Mouse (Mus musculus): Measurements from ENCODE around the gene Erich3. TPM values are rescaled to one million over a fixed set of nuclear protein-coding genes. Genes with fewer than 3 reads are reported as not detected.

The Erich3 gene
- polyA plus RNA-seq, 1 experiment from 2014 or later, result 2.2 TPM

GRCm38 (mm10) chr3:154741496-154741895, 77.8 kb downstream of the Erich3 start:
- no peaks in the 10 kb centered on the region for H3K27me3 ChIP-seq

GRCm38 (mm10) chr3:154742927-154743326, 79.3 kb downstream of the Erich3 start:
- no peaks in the 10 kb centered on the region for H3K9me3 ChIP-seq
- H3K36me3 ChIP-seq, result no peaks in the 10 kb centered on the region
- no peak overlapping the region for H3K4me3 ChIP-seq (replicated peaks)
- peaks cover 6% of the 10 kb centered on the region for H3K4me1 ChIP-seq (replicated peaks)
- WGBS, result 47% methylated on average over 5 of the region's 5 CpGs
- 0 out of 2 replicates have a peak, but pooled peaks have one; percentile 45 for ATAC-seq
- H3K27ac ChIP-seq, result 0 out of 2 replicates have a peak overlapping the region, but pooled peaks have one; percentile 9
- H3K27me3 ChIP-seq, result no peaks in the 10 kb centered on the region
- H3K9ac ChIP-seq (replicated peaks), result no peak overlapping the region
- H3K4me2 ChIP-seq (replicated peaks), result no peak overlapping the region

More at GRCm38 (mm10) chr3:154741496-154741895, 77.8 kb downstream of the Erich3 start:
- Histone ChIP-seq H3K9ac (replicated peaks) (no peak overlapping the region), H3K4me2 (replicated peaks) (no peak overlapping the region), H3K36me3 (no peaks in the 10 kb centered on the region), H3K4me1 (replicated peaks) (peaks cover 6% of the 10 kb centered on the region), H3K9me3 (no peaks in the 10 kb centered on the region), H3K27ac (no peak overlapping the region), H3K4me3 (replicated peaks) (no peak overlapping the region)
- ATAC-seq, result no peak
- 58% methylated on average over 5 of the region's 5 CpGs for WGBS

- Histone ChIP-seq H3K27me3 (no peaks in the 10 kb centered on the region), H3K9me3 (no peaks in the 10 kb centered on the region), H3K36me3 (no peaks in the 10 kb centered on the region), H3K9ac (replicated peaks) (no peak overlapping the region), H3K4me3 (replicated peaks) (no peak overlapping the region), H3K27ac (no peak overlapping the region), H3K4me2 (replicated peaks) (no peak overlapping the region), H3K4me1 (replicated peaks) (peaks cover 6% of the 10 kb centered on the region)
- ATAC-seq, result no peak
- WGBS, result 100% methylated on average over 2 of the region's 2 CpGs
These were observed 80.7 kb downstream of the Erich3 start for GRCm38 (mm10) chr3:154744317-154744716.

DNA sequence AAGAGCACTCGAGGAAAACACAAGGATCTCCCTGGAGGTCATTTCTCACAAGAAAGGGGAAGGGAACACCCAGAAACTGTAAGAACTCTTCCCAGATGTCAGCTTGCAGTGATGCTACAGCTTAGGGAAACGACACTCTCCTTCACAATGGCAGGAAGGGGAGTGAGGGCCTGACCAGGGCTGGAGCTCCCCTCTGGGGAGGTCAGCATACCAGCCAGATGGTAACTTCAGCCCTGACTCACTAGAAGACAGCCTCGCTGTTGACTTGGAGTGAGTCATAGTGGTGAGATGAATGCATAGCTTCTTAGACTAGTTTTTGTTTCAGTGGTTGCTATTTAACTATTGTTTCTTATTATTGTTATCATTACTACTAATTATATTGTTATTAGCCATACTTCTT, 90.8 kb downstream of the Erich3 start:
- Histone ChIP-seq H3K9ac (replicated peaks) (no peak overlapping the region), H3K4me3 (replicated peaks) (no peak overlapping the region), H3K27me3 (no peaks in the 10 kb centered on the region), H3K4me2 (replicated peaks) (no peak overlapping the region), H3K9me3 (no peaks in the 10 kb centered on the region), H3K27ac (no peak overlapping the region), H3K4me1 (replicated peaks) (no peaks in the 10 kb centered on the region), H3K36me3 (no peaks in the 10 kb centered on the region)
- WGBS, result 49% methylated on average over 3 of the region's 3 CpGs
- ATAC-seq, result no peak

DNA sequence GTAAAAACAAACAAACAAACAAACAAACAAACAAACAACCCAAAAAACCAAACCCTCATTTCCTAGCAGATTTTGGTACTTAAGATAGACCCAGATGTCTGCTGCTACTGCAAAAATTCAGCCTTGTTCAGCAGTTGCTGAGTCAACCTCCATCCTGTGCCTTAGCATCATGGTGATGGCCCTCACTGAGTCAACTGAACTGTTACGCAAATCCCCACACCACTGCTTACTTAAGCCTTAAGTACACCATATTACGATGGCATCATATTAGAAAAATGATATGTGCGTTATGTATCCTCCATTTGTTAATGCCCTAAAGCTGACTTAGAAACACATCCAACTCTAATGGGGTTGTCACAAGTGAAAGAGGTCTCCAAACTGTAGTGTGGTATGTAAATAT, 91.6 kb downstream of the Erich3 start:
- H3K27me3 ChIP-seq, result no peaks in the 10 kb centered on the region
- 95% methylated on average over 3 of the region's 3 CpGs for WGBS

GRCm38 (mm10) chr3:154758089-154758488, 94.4 kb downstream of the Erich3 start:
- no peak for ATAC-seq
- no peak overlapping the region for H3K27ac ChIP-seq

More for the DNA sequence above, 91.6 kb downstream of the Erich3 start:
- H3K4me2 ChIP-seq (replicated peaks), result no peak overlapping the region
- H3K9me3 ChIP-seq, result no peaks in the 10 kb centered on the region
- no peak overlapping the region for H3K9ac ChIP-seq (replicated peaks)
- no peak for ATAC-seq
- H3K36me3 ChIP-seq, result no peaks in the 10 kb centered on the region
- no peak overlapping the region for H3K4me3 ChIP-seq (replicated peaks)
- H3K27ac ChIP-seq, result no peak overlapping the region
- H3K4me1 ChIP-seq (replicated peaks), result no peaks in the 10 kb centered on the region

DNA sequence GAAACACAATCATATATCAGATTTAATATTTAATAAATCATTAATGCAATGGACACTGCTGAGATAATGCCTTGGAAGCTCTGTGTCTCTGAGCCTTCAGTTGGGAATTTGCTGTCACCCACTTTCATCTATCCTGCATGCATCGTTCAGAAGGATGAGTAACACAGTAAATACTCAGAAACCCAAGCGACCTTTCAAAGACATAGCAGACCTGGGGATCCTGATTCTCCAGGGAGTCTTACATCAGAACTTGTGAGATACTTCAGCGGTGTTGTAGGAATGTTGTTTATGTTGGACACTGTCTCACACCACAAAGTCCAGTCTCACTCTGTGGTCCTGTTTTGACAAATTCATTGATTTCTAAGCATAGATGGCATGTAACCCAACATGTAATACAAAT, 97.4 kb downstream of the Erich3 start:
- no peaks in the 10 kb centered on the region for H3K27me3 ChIP-seq
- H3K27ac ChIP-seq, result no peak overlapping the region
- no peaks in the 10 kb centered on the region for H3K4me1 ChIP-seq (replicated peaks)
- no peak overlapping the region for H3K4me3 ChIP-seq (replicated peaks)
- 88% methylated on average over 3 of the region's 3 CpGs for WGBS
- H3K9ac ChIP-seq (replicated peaks), result no peak overlapping the region
- H3K4me2 ChIP-seq (replicated peaks), result no peak overlapping the region
- no peaks in the 10 kb centered on the region; the same call in 1 of the 2 replicates for H3K9me3 ChIP-seq
- ATAC-seq, result no peak
- no peaks in the 10 kb centered on the region for H3K36me3 ChIP-seq

More at GRCm38 (mm10) chr3:154758089-154758488, 94.4 kb downstream of the Erich3 start:
- H3K4me1 ChIP-seq (replicated peaks), result no peaks in the 10 kb centered on the region
- H3K27me3 ChIP-seq, result no peaks in the 10 kb centered on the region
- no peaks in the 10 kb centered on the region for H3K36me3 ChIP-seq
- H3K4me2 ChIP-seq (replicated peaks), result no peak overlapping the region
- no peak overlapping the region for H3K9ac ChIP-seq (replicated peaks)
- no peaks in the 10 kb centered on the region; the same call in 1 of the 2 replicates for H3K9me3 ChIP-seq
- WGBS, result 51% methylated on average over 3 of the region's 3 CpGs
- H3K4me3 ChIP-seq (replicated peaks), result no peak overlapping the region

DNA sequence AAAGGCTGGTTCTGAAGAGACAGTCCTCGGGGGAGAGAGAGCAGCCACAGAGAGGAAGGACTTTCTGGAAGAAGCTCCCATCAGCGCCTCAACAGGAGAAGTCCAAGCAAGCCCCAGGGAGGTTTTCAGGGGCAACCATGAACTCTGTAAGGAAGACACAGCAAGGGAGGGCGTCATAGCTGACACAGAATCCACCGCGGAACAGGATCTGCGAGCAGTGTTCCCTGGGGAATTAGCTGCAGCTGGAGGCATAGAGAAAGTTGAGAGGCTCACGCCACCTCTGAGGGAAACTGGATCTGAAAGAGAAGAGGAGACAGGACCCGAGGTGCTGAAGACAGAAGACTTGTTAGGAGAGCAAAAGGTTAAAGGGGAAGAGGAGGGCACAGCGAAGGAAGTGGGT, 99.7 kb downstream of the Erich3 start:
- ATAC-seq, result no peak
- no peaks in the 10 kb centered on the region for H3K4me1 ChIP-seq (replicated peaks)
- H3K4me3 ChIP-seq (replicated peaks), result no peak overlapping the region
- H3K27ac ChIP-seq, result no peak overlapping the region
- 73% methylated on average over 9 of the region's 9 CpGs for WGBS
- H3K4me2 ChIP-seq (replicated peaks), result no peak overlapping the region
- H3K36me3 ChIP-seq, result no peaks in the 10 kb centered on the region
- H3K27me3 ChIP-seq, result no peaks in the 10 kb centered on the region
- H3K9me3 ChIP-seq, result no peaks in the 10 kb centered on the region; the same call in 1 of the 2 replicates
- H3K9ac ChIP-seq (replicated peaks), result no peak overlapping the region

DNA sequence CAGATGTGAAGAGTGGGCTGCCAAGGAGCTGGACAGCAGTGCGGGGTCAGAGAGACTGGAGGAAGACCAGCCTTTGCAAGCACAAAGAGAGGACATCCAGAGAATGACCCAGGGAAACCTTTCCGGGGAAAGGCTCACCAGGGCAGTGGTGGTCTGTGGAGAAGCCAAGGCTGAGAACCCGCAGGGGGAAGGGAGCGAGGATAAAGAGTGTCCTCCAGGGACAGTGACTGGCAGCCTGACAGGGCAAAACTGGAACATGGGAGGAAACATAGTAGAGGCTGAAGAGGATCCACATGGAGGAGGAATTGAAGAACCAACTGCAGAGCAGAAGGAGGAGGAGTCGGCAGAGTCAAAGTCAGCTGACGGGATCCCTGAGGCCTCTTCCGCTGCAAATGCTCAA, 100.5 kb downstream of the Erich3 start:
- no peak for ATAC-seq
- WGBS, result 85% methylated on average over 7 of the region's 7 CpGs

DNA sequence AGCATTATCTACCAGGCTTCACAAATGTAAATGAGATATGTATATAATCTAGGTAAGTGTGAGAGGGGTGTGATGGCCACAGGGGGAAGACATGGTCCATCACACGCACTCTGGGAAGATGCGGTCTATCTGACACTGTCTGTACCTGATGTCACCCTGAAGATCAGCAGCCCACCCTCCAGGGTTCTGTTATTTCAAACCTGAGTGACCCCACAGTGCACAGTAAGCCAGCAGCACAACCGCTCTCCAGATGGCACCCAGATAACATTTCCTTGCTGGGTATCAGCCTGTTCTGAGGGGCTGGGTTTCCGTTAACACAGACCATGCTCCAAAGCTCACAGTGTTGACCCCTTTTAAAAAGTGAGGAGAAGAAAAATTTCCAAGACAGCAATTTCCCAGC, 102.7 kb downstream of the Erich3 start:
- no peaks in the 10 kb centered on the region for H3K9me3 ChIP-seq
- no peaks in the 10 kb centered on the region for H3K4me1 ChIP-seq (replicated peaks)
- WGBS, result 92% methylated on average over 4 of the region's 4 CpGs
- no peak overlapping the region for H3K27ac ChIP-seq
- no peak for ATAC-seq
- H3K4me3 ChIP-seq (replicated peaks), result no peak overlapping the region
- H3K27me3 ChIP-seq, result no peaks in the 10 kb centered on the region
- no peaks in the 10 kb centered on the region for H3K36me3 ChIP-seq
- no peak overlapping the region for H3K4me2 ChIP-seq (replicated peaks)
- no peak overlapping the region for H3K9ac ChIP-seq (replicated peaks)

More for the DNA sequence above, 100.5 kb downstream of the Erich3 start:
- no peak overlapping the region for H3K9ac ChIP-seq (replicated peaks)
- no peak overlapping the region for H3K4me3 ChIP-seq (replicated peaks)
- H3K4me2 ChIP-seq (replicated peaks), result no peak overlapping the region
- no peak overlapping the region for H3K27ac ChIP-seq
- H3K9me3 ChIP-seq, result no peaks in the 10 kb centered on the region; the same call in 1 of the 2 replicates
- no peaks in the 10 kb centered on the region for H3K4me1 ChIP-seq (replicated peaks)
- no peaks in the 10 kb centered on the region for H3K36me3 ChIP-seq
- no peaks in the 10 kb centered on the region for H3K27me3 ChIP-seq

DNA sequence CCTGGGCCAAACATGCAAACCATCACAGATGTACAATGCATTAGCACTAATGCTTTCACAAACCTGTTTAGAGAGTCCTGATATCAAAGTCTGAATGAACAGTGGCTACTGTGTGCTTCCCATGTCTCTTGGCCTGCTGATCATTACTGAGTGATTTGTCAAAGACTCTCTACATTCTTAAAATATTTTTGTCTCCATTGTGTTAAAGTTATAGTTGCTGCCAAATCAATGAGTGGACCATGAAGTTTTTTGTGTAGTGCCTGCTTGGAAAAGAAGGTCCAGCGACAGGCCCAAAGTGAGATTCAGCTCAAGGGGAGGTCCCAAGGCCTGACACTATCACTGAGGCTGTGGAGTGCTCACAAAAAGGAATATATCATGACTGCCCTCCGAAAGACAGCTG, 108.0 kb downstream of the Erich3 start:
- Histone ChIP-seq H3K4me1 (replicated peaks) (no peaks in the 10 kb centered on the region), H3K27ac (no peak overlapping the region), H3K36me3 (no peaks in the 10 kb centered on the region), H3K27me3 (no peaks in the 10 kb centered on the region), H3K9ac (replicated peaks) (no peak overlapping the region), H3K9me3 (no peaks in the 10 kb centered on the region), H3K4me2 (replicated peaks) (no peak overlapping the region), H3K4me3 (replicated peaks) (no peak overlapping the region)
- ATAC-seq, result no peak
- 81% methylated on average over 2 of the region's 2 CpGs for WGBS

DNA sequence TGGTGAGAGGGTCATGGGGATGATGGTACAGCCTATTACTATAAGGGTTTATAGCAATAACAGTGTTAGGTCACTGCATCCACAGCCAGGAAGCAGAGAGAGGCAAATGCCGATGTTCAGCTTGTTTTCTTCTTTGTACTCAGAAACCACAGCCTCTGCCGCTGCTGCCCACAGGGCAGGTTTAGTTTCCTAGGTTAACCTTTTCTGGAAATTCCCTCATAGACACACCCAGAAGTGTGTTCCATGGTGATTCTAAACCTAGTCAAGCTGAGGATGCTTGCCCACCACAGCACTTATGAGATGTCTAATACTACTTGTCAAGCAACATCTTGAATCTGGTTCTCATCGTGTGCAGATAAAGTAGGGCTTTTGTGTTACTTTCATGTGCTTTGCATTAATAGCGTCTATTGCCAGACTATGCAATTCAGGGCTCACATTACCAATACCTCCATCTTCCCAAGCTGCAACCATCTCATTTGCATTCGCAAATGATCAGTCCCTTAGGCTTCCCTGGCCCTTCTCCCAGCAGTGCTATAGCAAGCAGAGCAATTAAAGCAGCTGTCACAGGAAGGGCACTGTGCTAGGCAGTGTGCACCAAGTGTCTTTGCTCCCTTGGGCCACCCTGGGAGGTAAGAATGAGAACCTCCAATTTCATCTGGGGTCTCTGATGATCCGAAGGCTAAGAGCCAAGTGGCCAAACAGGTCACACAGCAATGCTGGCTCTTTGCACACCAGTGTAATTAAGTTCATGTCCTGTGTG, 115.4 kb downstream of the Erich3 start:
- 0 out of 2 replicates have a peak overlapping the region, but pooled peaks have one; percentile 8 for H3K27ac ChIP-seq
- WGBS, result 51% methylated on average over 6 of the region's 6 CpGs
- no peak overlapping the region for H3K9ac ChIP-seq (replicated peaks)
- peak; percentile 83 for ATAC-seq
- H3K27me3 ChIP-seq, result no peaks in the 10 kb centered on the region
- no peaks in the 10 kb centered on the region for H3K9me3 ChIP-seq
- H3K36me3 ChIP-seq, result no peaks in the 10 kb centered on the region
- no peak overlapping the region for H3K4me3 ChIP-seq (replicated peaks)
- H3K4me1 ChIP-seq (replicated peaks), result peaks cover 27% of the 10 kb centered on the region
- no peak overlapping the region for H3K4me2 ChIP-seq (replicated peaks)

All from midbrain, embryonic 13.5 days (tissue).